Mouse (Mus musculus) G1E (cell line): ENCODE results near the gene Xrra1.

Source experiments
- CTCF ChIP-seq: IDR thresholded peaks from 2 replicates; pipeline ENCODE4 v1.5.1; 2012; ENCODE audit warnings: low read depth, low read length, inconsistent platforms, mixed read lengths
- GATA1 ChIP-seq: IDR thresholded peaks from 2 replicates; pipeline ENCODE4 v1.6.1; 2012; ENCODE audit warnings: borderline replicate concordance, low read length, inconsistent platforms, mixed read lengths
- POLR2AphosphoS5 ChIP-seq: IDR thresholded peaks from 2 replicates; pipeline ENCODE4 v1.6.1; 2012; ENCODE audit warnings: low read depth, low read length, inconsistent platforms; ENCODE audit not compliant: insufficient replicate concordance
- TAL1 ChIP-seq: conservative IDR thresholded peaks from 2 replicates; pipeline ENCODE4 v1.6.1; 2012; ENCODE audit warnings: low read depth, low read length, inconsistent platforms, mixed read lengths

DNA sequence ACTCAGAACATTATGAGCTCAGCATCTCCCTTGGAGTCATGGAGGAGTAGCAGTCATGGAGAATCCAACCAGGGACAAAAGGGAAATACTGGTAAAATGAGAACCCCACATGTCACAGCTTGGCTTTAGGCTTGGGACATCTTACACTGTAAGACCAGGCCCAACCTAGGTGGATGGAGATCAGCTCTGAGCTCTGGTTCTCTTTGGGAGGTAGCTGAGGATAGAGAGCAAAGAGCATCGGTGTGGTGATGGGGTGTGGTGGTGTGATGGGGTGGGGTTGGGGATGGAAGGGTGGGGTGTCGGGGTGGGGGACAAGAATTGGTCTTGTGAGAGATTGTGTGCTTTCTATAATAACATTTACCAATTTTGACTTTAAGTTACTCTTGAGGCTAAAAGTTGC lies 48.1 kb upstream of the Xrra1 start:
- TF ChIP-seq CTCF (no peak), GATA1 (no peak), POLR2AphosphoS5 (no peak), TAL1 (no peak)
